Mouse (Mus musculus) left cerebral cortex, adult 2 months (tissue): Measurements from ENCODE around the gene Kif24. TPM values are rescaled to one million over a fixed set of nuclear protein-coding genes. Genes with fewer than 3 reads are reported as not detected.

ENCODE experiments used
- DNase-seq, 2 experiments: peaks; one replicate each; pipeline ENCODE4 v3.0.0; 2021 to 2022; ENCODE audit warnings: low spot score in 2 of 2, mixed read lengths in 1 of 2; ENCODE audit errors: extremely low spot score in 1 of 2
- H3K27ac ChIP-seq: fragments of 200-600 bp; 2 replicates; pipeline ENCODE4 v1.8.1; 2022
- H3K4me3 ChIP-seq: fragments of 200-600 bp; 2 replicates; pipeline ENCODE4 v1.8.1; 2022
- CTCF ChIP-seq: fragments of 200-600 bp; IDR thresholded peaks from 2 replicates; pipeline ENCODE4 v1.8.1; 2022; ENCODE audit warnings: antibody characterized with exemption, mild to moderate bottlenecking, moderate library complexity
- intact Hi-C: fragments of 180-260 bp; cut with DNase I; formaldehyde crosslinking; loops from one replicate; pipeline ENCODE4 v1.15.1; 2025
- total RNA-seq, 2 experiments: library from RNA; stranded (reverse); gene quantifications; 2 replicates each; pipeline ENCODE4 v1.2.3; 2021

Kif24 gene
- total RNA-seq, 2 experiments from 2014 or later = 1.4 to 1.9 TPM

GRCm38 (mm10) chr4:41460690-41461089 is 4.0 kb downstream of the Kif24 start:
- no peak overlapping the region for H3K27ac ChIP-seq
- no peak for DNase-seq
- intact Hi-C loops = no loop called here
- H3K4me3 ChIP-seq = no peak overlapping the region
- TF ChIP-seq CTCF = no peak

- intact Hi-C loops = no loop called here
- no peak for TF ChIP-seq CTCF
- H3K27ac ChIP-seq = no peak overlapping the region
- no peak overlapping the region for H3K4me3 ChIP-seq
- no peak for DNase-seq
These were observed 17.1 kb downstream of the Kif24 start for GRCm38 (mm10) chr4:41447595-41447994.

GRCm38 (mm10) chr4:41442790-41443302 is 21.8 kb downstream of the Kif24 start:
- Histone ChIP-seq H3K27ac (no peak overlapping the region), H3K4me3 (no peak overlapping the region)
- no peak for DNase-seq
- intact Hi-C loops = no loop called here
- TF ChIP-seq CTCF = no peak

- DNase-seq = no peak
- Histone ChIP-seq H3K27ac (no peak overlapping the region), H3K4me3 (no peak overlapping the region)
- no peak for TF ChIP-seq CTCF
- intact Hi-C loops = no loop called here
These were observed 25.8 kb downstream of the Kif24 start for GRCm38 (mm10) chr4:41438931-41439330.

- no peak for TF ChIP-seq CTCF
- Histone ChIP-seq H3K4me3 (no peak overlapping the region), H3K27ac (no peak overlapping the region)
- intact Hi-C loops = no loop called here
- no peak for DNase-seq
These were observed 47.7 kb downstream of the Kif24 start for GRCm38 (mm10) chr4:41416966-41417365.

- no peak for DNase-seq
- no peak for TF ChIP-seq CTCF
These were observed 55.3 kb downstream of the Kif24 start for GRCm38 (mm10) chr4:41409341-41409740.

GRCm38 (mm10) chr4:41407353-41407752 is 57.3 kb downstream of the Kif24 start:
- TF ChIP-seq CTCF = no peak
- Histone ChIP-seq H3K4me3 (no peak overlapping the region), H3K27ac (no peak overlapping the region)
- no peak for DNase-seq
- intact Hi-C loops = no loop called here

More at GRCm38 (mm10) chr4:41409341-41409740, 55.3 kb downstream of the Kif24 start:
- intact Hi-C loops = no loop called here
- no peak overlapping the region for H3K27ac ChIP-seq
- no peak overlapping the region for H3K4me3 ChIP-seq

GRCm38 (mm10) chr4:41406597-41406996 is 58.1 kb downstream of the Kif24 start:
- Histone ChIP-seq H3K27ac (no peak overlapping the region), H3K4me3 (no peak overlapping the region)
- TF ChIP-seq CTCF = no peak
- DNase-seq = no peak
- intact Hi-C loops = no loop called here

- H3K27ac ChIP-seq = no peak overlapping the region
- no peak for DNase-seq
- no peak for TF ChIP-seq CTCF
- intact Hi-C loops = no loop called here
- H3K4me3 ChIP-seq = no peak overlapping the region
These were observed 63.1 kb downstream of the Kif24 start for GRCm38 (mm10) chr4:41401573-41401972.

GRCm38 (mm10) chr4:41401167-41401566 is 63.5 kb downstream of the Kif24 start:
- no peak overlapping the region for H3K27ac ChIP-seq
- DNase-seq = no peak
- intact Hi-C loops = no loop called here
- no peak for TF ChIP-seq CTCF
- no peak overlapping the region for H3K4me3 ChIP-seq

- DNase-seq = no peak
- Histone ChIP-seq H3K27ac (no peak overlapping the region), H3K4me3 (no peak overlapping the region)
- intact Hi-C loops = loop anchor here (10.0 kb wide), 1 partner anchor 345 kb away; no protein-coding TSS in a partner anchor
- TF ChIP-seq CTCF = no peak
These were observed 64.8 kb downstream of the Kif24 start for GRCm38 (mm10) chr4:41399904-41400303.

- Histone ChIP-seq H3K27ac (no peak overlapping the region), H3K4me3 (no peak overlapping the region)
- TF ChIP-seq CTCF = no peak
- intact Hi-C loops = loop anchor here (10.0 kb wide), 1 partner anchor 344 kb away; no protein-coding TSS in a partner anchor
- DNase-seq = no peak
These were observed 66.3 kb downstream of the Kif24 start for GRCm38 (mm10) chr4:41398353-41398752.

GRCm38 (mm10) chr4:41394651-41395050 is 70.0 kb downstream of the Kif24 start:
- H3K4me3 ChIP-seq = no peak overlapping the region
- H3K27ac ChIP-seq = no peak overlapping the region
- intact Hi-C loops = loop anchor here (10.0 kb wide), 1 partner anchor 340 kb away; no protein-coding TSS in a partner anchor
- no peak for TF ChIP-seq CTCF
- no peak for DNase-seq
